Mouse (Mus musculus): ENCODE data around the gene Cep152. TPM values are rescaled to one million over a fixed set of nuclear protein-coding genes. Genes with fewer than 3 reads are reported as not detected.

Cep152 gene
- total RNA-seq, 2 experiments from 2014 or later, result 2.7 to 2.9 TPM

DNA sequence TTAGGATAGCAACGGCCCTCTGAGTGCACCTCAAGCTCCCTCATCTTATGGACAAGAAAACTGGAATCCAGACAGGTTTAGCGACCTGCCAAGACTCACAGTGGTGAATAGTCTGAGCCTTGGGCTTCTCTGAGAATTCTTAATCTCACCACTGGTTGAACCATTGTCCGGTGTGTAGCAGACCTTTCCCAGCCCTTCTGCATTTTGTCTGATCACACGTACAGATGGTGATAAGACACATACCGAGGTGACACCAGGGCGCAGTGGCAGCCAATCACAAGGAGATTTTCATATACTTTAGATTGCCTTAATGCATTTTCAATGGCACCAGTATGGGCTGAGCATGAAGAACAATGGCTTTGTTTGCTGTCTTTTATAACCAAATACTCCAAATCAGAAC, 3.6 kb upstream of the Cep152 start:
- DNase-seq (ENCODE audit: low spot score in 2 of 2), result no peak

DNA sequence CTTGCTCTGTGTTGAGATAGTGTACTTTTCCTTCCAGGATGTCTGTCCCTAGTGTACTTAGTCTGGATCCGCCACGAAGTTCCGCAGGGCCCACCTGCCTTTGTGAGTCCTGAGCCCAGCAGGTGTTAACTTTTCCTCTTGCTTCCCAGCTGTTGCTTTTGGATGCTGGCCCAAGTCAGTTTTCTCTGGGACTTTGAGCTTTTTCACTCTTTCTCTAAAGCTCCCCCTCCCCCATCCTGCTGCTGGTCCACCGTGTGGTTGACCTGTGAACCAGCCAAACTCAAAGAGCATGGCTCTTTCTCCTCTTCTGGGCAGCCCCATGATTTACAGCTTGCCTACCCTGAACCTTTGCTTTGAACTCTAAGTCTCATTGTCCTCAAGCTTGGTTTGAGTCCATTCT, 1.6 kb upstream of the Cep152 start:
- no peak for DNase-seq (ENCODE audit: low spot score in 2 of 2)

DNA sequence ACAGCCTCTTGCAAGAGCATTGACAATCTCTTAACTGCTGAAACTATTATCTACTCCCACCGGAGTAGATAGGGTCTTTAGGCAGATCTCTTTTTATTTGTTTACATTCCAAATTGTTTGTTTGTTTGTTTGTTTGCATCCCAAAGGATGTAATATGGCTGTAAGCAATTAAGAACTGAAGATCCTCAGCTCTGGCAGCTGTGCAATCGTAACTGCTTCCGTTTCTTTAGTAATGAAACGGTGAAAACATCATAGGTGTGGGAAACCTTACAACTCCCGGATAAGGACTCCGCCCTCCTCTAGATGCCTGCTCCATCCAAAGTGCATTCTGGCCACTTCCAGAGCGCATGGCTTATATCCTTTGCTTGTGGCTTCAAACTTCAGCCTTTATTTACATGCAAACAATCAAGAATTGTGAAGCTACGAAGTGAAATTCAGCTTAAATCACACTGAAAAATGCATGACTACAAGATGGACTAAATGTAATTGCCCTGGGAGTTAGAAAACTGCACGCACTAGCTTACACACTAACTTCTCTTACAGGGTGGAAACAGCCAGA, 707 bp downstream of the Cep152 start:
- no peak for DNase-seq (ENCODE audit: low spot score in 2 of 2)

GRCm38 (mm10) chr2:125623211-125623610, 1.7 kb downstream of the Cep152 start:
- no peak for DNase-seq (ENCODE audit: low spot score in 2 of 2)

DNA sequence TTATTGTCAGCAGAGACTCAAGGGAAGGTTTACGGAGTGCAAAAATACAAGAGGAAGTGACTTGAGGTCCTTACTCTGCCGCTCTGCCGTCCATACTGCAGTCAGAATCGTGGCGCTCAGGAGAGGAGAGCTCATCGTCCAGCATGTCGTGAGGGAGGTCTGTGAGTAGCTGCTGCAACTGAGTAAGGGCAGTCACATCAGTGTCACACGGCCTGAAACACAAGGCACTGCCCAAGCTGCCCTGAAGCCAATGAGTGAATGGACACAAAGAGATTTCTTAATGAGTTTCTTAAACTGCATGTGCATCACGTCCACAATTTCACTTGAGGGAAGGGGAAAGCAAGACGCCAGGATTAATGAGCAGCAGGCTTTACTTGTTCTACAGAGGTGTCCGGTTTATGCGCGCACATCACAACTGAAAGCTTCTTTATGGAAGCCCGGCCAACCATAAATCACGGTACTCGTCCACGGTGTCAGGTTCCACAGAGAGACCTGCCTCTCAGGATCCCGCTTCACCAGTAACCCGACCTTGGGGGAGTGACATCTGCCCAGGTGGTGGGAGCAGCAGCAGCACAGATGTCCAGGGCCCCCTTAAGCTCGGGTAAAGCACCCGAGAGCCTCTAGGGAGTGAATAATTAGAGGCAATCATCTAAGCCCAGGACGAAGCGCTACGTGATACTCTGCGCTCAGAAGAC, 4.6 kb downstream of the Cep152 start:
- DNase-seq (ENCODE audit: low spot score in 2 of 2), result no peak

- no peak for DNase-seq (ENCODE audit: low spot score in 2 of 2)
These were observed 9.0 kb downstream of the Cep152 start for GRCm38 (mm10) chr2:125615858-125616424.

- no peak for DNase-seq (ENCODE audit: low spot score in 2 of 2)
These were observed 9.5 kb downstream of the Cep152 start for GRCm38 (mm10) chr2:125615440-125615839.

DNA sequence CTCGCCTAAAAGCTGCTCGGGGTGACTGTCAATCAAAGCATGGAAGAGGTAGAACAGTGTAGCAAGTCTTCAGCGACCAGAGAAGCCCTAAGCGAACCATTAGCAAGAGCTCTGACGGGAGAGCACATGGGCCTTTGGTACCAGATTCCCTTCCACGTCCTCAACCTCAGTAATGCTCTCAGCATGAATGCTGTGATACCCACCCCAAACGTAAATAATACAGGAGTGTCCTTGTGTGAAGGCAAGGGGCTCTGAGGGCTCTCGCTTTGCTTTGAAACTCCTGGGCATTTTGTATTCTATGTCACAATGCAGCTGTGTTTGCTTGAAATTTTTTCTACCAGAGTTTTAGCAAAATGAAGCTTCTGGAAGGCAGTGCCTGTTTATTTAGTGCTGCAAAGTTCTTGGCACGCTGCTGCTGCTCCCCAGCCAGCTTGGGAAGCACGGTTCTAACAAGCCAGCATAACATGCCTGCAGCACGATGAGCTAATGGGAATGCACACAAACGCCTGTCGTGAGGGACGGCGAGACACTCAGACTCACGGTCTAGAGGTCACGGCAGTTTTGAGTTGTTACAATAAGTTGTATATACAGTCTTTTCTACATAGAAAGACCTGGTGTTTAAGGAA, 18.6 kb downstream of the Cep152 start:
- DNase-seq (ENCODE audit: low spot score in 2 of 2), result no peak

- peak; percentile 19 to 48 for DNase-seq (ENCODE audit: low spot score in 2 of 2)
These were observed 20.3 kb downstream of the Cep152 start for GRCm38 (mm10) chr2:125604646-125605045.

GRCm38 (mm10) chr2:125602970-125603369, 21.9 kb downstream of the Cep152 start:
- DNase-seq (ENCODE audit: low spot score in 2 of 2), result no peak

DNA sequence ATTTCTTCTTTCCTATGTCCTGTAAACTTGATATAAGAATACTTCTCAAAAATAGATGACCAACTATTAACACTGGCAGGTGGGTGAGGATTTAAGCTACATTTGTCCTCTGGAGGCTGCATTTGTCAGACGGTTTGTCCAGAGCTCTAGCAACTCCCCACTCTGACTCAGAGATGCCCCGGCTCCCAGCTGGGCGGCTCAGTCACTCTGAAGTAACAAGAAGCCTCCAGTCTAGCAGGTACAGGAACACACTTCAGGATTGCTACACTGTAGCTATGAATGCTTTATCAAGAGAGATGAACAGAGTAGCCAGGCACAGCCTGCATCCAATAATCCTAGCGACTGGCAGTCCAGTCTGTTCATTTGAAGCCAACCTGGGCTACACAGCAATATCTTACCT, 26.0 kb downstream of the Cep152 start:
- no peak for DNase-seq (ENCODE audit: low spot score in 2 of 2)

DNA sequence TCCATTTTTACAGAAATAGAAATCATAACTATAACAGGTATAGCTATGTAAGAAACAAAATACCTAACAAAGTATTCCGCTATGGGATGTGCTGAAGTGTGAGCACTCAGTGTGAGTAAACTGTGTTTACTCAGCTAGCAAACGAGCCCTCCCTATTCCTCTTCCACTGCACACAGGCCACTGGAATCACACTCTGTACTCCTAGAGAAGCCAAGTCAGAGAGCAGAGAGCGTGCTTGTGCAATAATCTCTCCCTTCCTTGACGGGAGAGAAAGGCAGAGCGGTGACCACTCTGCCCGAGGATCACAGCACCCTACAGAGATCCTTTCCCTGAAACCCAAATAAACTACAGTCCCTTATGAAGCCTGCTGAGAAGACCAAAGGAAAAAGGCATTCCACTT, 26.7 kb downstream of the Cep152 start:
- DNase-seq (ENCODE audit: low spot score in 2 of 2), result no peak

GRCm38 (mm10) chr2:125594786-125595185, 30.1 kb downstream of the Cep152 start:
- no peak for DNase-seq (ENCODE audit: low spot score in 2 of 2)

GRCm38 (mm10) chr2:125594072-125594471, 30.8 kb downstream of the Cep152 start:
- no peak for DNase-seq (ENCODE audit: low spot score in 2 of 2)

DNA sequence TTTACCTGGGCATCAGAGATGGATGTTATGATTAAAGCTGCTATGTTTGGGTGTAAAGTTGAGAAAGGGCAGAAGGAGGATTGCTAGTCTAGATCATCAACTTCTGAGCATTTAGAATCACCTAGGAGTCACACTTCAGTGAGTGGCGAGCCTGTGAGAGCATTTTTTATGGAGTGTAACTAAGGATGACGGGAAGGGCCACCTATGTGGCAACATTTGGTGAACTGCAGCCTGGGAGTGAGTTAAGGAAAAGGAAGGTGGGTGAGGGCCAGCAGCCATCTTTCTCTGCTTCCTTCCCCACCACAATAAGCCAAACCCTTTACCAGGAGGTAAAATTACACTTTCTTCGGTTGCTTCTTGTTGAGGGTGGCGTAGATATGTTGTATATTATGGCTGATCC, 33.0 kb downstream of the Cep152 start:
- DNase-seq (ENCODE audit: low spot score in 2 of 2), result no peak

DNA sequence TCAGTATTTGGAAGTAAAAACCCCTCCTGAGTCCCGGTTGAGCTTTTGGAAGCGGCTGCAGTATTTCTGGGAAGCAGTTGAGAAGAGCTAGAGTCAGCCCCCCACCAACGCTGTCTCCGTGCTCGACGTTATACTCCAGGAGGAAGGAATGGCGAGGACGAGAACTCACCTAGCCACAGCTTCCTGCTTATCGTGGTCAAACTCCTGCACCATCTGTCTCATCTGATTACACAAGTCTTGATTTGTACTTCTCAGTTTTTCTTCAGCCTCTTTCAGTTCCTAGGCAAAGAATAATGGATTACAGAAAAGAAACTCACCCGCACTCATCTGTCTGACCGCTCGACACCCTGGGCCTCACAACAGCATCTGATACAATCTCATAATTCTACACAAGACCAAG, 35.6 kb downstream of the Cep152 start:
- DNase-seq (ENCODE audit: low spot score in 2 of 2), result no peak

GRCm38 (mm10) chr2:125581081-125581480, 43.8 kb downstream of the Cep152 start:
- no peak for DNase-seq (ENCODE audit: low spot score in 2 of 2)

GRCm38 (mm10) chr2:125577670-125578069, 47.2 kb downstream of the Cep152 start:
- DNase-seq (ENCODE audit: low spot score in 2 of 2), result no peak

- no peak for DNase-seq (ENCODE audit: low spot score in 2 of 2)
These were observed 48.4 kb downstream of the Cep152 start for GRCm38 (mm10) chr2:125576498-125576897.

GRCm38 (mm10) chr2:125575766-125576165, 49.1 kb downstream of the Cep152 start:
- no peak for DNase-seq (ENCODE audit: low spot score in 2 of 2)

GRCm38 (mm10) chr2:125563884-125564283, 61.0 kb downstream of the Cep152 start:
- no peak for DNase-seq (ENCODE audit: low spot score in 2 of 2)

DNA sequence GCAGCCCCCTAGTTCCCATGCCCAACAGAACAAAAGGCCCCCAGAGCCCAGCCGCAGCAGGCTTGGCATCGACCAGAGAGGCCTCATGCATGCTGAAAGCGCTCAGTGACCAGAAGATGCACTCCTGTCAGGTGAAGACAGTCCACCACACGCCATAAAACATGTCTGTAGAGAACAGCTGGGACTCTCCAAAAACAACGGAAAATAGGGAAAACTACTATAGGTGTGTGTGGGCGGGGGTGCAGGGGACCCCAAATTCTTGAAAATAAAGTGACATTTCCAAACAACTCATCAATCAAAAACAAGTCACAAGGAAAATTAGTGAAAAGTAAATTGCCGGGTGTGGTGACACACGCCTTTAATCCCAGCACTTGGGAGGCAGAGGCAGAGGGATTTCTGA, 62.5 kb downstream of the Cep152 start:
- DNase-seq (ENCODE audit: low spot score in 2 of 2), result no peak

Data from adrenal gland, adult 18-20 months (tissue).